Mouse (Mus musculus) forebrain, embryonic 10.5 days (tissue): ENCODE measurements around the gene Tinf2. TPM values are rescaled to one million over a fixed set of nuclear protein-coding genes. Genes with fewer than 3 reads are reported as not detected.

Experiments
- DNase-seq: peaks from one replicate; pipeline ENCODE4 v3.0.0-alpha.2; 2017; ENCODE audit warnings: low spot score; ENCODE audit errors: extremely low spot score
- H3K27ac ChIP-seq: fragments of 300-500 bp; sonication (generic); 2 replicates; pipeline ENCODE4 v1.5.1; 2016; ENCODE audit warnings: mild to moderate bottlenecking
- H3K27me3 ChIP-seq: fragments of 300-500 bp; sonication (generic); 2 replicates; pipeline ENCODE4 v1.6.1; 2016; ENCODE audit warnings: mild to moderate bottlenecking; ENCODE audit not compliant: poor library complexity, severe bottlenecking
- H3K36me3 ChIP-seq: fragments of 300-500 bp; sonication (generic); replicated peaks from 2 replicates; pipeline ENCODE4 v1.6.1; 2016; ENCODE audit warnings: mild to moderate bottlenecking, moderate library complexity
- H3K4me1 ChIP-seq: fragments of 300-500 bp; sonication (generic); 2 replicates; pipeline ENCODE4 v1.6.1; 2016
- H3K4me3 ChIP-seq: fragments of 300-500 bp; sonication (generic); 2 replicates; pipeline ENCODE4 v1.5.1; 2016; ENCODE audit warnings: mild to moderate bottlenecking, moderate library complexity
- H3K9me3 ChIP-seq: fragments of 300-500 bp; sonication (generic); 2 replicates; pipeline ENCODE4 v1.6.1; 2016; ENCODE audit warnings: mild to moderate bottlenecking, moderate library complexity
- WGBS: fragments of 180-500 bp; shearing (Covaris S2); methylation state at CpG from one replicate; pipeline ENCODE4 v1.1.7; 2016; 5-methylcytosine and 5-hydroxymethylcytosine counted together
- polyA plus RNA-seq: library from polyadenylated mRNA; unstranded; fragments of >200 nt; fragmentation: Nextera tagmentation; extraction: Ambion mirVana; gene quantifications from 2 replicates; pipeline ENCODE4 v1.2.1, GENCODE M21; 2016

The Tinf2 gene
- polyA plus RNA-seq = 78.8 and 79.7 TPM in 2 replicates

DNA sequence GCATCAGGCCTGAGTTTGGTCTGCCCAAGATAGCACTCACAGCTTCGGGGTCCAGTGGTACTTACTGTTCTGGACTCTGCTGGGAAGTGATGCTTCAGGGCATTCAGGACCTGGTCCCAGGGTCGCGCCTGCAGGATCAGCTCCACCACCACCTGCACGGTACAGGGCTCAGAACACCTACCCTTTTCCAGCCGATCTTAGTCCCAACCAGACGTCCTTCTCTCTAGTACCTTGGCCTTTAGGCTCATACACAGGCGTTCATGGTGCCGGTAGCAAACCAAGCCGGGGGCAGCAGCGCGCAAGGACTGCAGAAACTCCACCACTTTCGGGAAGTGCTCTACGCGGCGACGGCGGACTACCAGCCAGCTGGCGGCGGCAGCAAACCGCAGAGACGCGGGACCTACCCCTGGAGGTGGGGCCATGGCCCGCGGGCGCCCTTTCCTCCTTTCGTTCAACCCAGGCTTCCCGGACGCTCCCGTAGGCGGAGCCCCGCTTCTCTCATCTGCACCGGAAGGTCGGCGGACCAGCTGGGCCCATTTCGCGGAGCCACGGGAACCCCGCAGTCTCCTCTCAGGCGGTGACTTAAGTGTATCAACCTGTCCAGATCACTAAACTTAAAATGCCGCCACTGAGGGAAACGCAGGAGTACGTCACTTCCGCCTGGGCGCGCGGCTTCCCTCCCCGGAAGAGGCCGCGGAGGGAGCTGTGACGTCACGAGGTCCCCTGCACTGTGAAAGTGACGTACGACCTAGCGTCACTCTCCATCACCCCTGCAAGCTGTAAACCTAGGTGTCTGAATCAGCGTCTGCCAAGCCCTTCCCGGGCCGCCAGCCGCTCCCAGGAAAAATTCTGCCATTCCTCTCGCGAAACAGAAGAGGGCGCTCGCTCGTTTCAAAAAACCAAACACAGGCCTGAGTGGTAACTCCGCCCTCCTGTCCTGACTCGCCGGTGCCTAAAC, at the start of gene Tinf2:
Gene Tinf2 (minus strand): TSS at position 661 of the 958 bp plus-strand sequence.
- Histone ChIP-seq H3K9me3 (no peaks in the 10 kb centered on the region), H3K4me3 (peak within 1 kb of the TSS; percentile 97), H3K4me1 (peaks cover 19% of the 10 kb centered on the region), H3K27me3 (no peaks in the 10 kb centered on the region), H3K27ac (peak within 1 kb of the TSS; percentile 92), H3K36me3 (peaks cover 42% of the 10 kb centered on the region)
- under 1% methylated on average over 66 of the region's 66 CpGs for WGBS
- peak; percentile 96 for DNase-seq

DNA sequence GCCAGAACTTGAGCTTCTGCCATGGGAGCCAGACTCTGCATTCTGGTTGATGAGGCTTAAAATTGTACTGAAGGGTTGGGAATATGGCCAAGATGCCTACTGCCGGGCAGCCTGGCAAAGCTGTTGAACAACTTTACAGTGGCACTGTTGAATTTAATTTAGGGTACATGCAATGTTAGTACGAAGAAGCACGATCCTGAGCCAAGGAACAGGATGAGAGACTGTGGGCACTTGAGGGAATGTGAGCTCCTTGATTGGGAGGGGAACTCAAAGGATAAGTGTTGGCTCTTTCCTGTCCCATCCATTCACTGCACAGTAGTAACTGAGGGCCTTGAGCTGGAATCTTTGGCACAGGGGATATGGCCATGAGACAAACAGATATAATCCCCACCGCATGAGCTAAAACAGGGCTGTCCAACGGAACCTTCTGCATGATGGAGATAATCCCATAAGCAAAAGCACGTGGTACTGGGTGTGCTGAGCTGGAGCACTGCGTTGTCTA, 49.0 kb upstream of the Tinf2 start:
- no peak for DNase-seq
- WGBS = 88% methylated on average over 7 of the region's 7 CpGs
- Histone ChIP-seq H3K27ac (no peak overlapping the region), H3K4me1 (0 out of 2 replicates have a peak, but pooled peaks cover 3% of the 10 kb centered on the region), H3K9me3 (no peaks in the 10 kb centered on the region), H3K36me3 (no peaks in the 10 kb centered on the region), H3K4me3 (no peak overlapping the region), H3K27me3 (no peaks in the 10 kb centered on the region)

GRCm38 (mm10) chr14:55730116-55730515, 48.5 kb upstream of the Tinf2 start:
- no peak overlapping the region for H3K27ac ChIP-seq
- WGBS = 80% methylated on average over 7 of the region's 7 CpGs
- DNase-seq = no peak

GRCm38 (mm10) chr14:55727889-55728685, 46.5 kb upstream of the Tinf2 start:
- Histone ChIP-seq H3K4me1 (0 out of 2 replicates have a peak, but pooled peaks cover 3% of the 10 kb centered on the region), H3K27ac (no peak overlapping the region), H3K4me3 (no peak overlapping the region), H3K27me3 (no peaks in the 10 kb centered on the region), H3K36me3 (no peaks in the 10 kb centered on the region), H3K9me3 (no peaks in the 10 kb centered on the region)
- 76% methylated on average over 8 of the region's 8 CpGs for WGBS
- DNase-seq = no peak

More at GRCm38 (mm10) chr14:55730116-55730515, 48.5 kb upstream of the Tinf2 start:
- Histone ChIP-seq H3K9me3 (no peaks in the 10 kb centered on the region), H3K4me3 (no peak overlapping the region), H3K36me3 (no peaks in the 10 kb centered on the region), H3K27me3 (no peaks in the 10 kb centered on the region), H3K4me1 (0 out of 2 replicates have a peak, but pooled peaks cover 3% of the 10 kb centered on the region)

DNA sequence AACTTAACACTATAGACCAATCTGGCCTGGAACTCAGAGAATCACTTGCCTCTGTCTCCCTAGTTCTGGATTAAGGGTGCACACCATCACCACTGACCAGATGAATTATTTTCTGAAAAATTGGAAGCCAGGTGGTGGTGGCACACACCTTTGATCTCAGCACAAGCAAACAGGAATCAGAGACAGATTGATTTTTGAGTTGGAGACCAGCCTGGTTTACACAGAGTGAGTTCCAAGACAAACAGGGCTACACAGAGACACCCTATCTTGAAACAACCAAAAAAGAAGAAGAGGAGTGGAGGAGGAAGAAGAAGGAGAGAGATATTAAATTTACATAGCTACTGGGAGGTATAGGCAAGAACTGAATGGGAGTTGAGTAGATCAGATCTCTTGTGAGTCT, 44.6 kb upstream of the Tinf2 start:
- no peak for DNase-seq
- Histone ChIP-seq H3K4me1 (peaks cover 14% of the 10 kb centered on the region), H3K27ac (no peak overlapping the region), H3K27me3 (no peaks in the 10 kb centered on the region), H3K4me3 (no peak overlapping the region), H3K9me3 (no peaks in the 10 kb centered on the region), H3K36me3 (no peaks in the 10 kb centered on the region)

DNA sequence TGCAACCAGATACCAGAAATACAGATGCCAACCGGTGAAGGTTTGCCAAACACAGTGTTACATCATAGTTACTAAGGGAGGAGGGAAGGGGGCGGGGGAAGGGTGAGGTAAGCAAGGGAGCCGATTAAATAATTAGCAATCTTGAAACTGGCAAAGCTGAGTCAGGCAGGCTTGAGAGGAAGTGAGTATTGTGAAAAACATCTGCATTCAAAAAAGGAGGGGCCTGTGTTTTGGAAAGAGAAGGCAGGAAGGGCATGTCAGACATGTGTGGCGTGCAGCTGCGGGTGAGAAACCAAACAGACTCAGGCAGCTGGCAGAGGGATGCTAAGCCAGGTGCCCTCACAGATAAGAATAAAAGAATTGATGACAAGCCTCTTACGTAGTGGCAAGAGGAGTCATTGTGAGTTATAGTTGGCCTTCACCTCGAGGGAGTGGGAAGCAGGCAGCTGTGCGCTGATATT, 42.8 kb upstream of the Tinf2 start:
- DNase-seq = no peak
- Histone ChIP-seq H3K36me3 (peaks cover 9% of the 10 kb centered on the region), H3K9me3 (no peaks in the 10 kb centered on the region), H3K4me3 (no peak overlapping the region), H3K27me3 (no peaks in the 10 kb centered on the region), H3K4me1 (peaks cover 25% of the 10 kb centered on the region), H3K27ac (no peak overlapping the region)
- WGBS = 77% methylated on average over 8 of the region's 8 CpGs

DNA sequence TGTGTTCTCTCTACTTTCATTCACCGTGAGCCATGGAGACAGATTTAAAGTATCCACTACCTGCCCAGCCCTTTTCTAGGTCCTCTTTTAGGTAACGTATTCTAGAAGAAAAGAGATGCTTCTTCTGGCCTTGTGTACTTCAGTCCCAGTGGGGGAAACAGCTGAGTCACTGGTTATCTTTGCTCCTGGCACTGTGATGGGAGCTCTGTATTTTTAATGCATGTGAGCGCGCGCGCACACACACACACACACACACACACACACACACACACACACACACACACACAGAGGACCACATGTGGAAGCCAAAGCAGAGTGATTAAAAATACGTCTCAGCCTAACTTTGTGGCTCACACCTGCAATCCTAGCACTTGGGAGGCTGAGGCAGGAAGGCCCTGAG, 41.8 kb upstream of the Tinf2 start:
- Histone ChIP-seq H3K36me3 (peaks cover 18% of the 10 kb centered on the region), H3K4me1 (peaks cover 25% of the 10 kb centered on the region), H3K4me3 (no peak overlapping the region), H3K9me3 (no peaks in the 10 kb centered on the region), H3K27ac (no peak overlapping the region), H3K27me3 (no peaks in the 10 kb centered on the region)
- 95% methylated on average over 7 of the region's 7 CpGs for WGBS
- no peak for DNase-seq

DNA sequence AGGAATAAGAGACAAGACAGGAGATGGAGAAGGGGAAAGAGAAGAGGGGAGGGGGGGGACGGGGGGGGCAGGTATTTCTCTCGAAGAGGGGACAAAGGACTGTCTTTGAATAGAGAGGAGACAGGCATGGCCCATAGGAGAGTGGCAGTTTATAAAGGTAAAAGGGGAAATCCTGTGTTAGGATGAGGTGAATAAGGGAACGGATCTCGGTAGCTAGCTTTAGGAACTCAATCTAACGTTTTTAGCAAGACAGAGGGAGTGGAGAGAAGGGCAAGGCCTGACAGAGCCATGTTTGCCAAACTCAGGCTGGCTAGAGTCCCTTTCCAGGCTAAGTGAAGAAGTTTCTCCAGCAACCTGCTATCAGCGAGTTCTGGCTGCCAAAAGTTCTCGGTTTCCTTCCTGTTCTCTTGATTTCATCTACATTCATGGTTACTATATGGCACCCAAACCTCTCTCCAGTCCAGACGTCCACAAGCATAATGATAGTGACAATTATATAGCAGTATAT, 40.9 kb upstream of the Tinf2 start:
- peak overlapping the region; percentile 84 for H3K4me3 ChIP-seq
- H3K9me3 ChIP-seq = no peaks in the 10 kb centered on the region
- 48% methylated on average over 8 of the region's 8 CpGs for whole genome bisulfite sequencing
- H3K27me3 ChIP-seq = no peaks in the 10 kb centered on the region
- no peak for DNase-seq
- peaks cover 22% of the 10 kb centered on the region for H3K4me1 ChIP-seq
- peaks cover 26% of the 10 kb centered on the region for H3K36me3 ChIP-seq
- peak overlapping the region; percentile 94 for H3K27ac ChIP-seq

- Histone ChIP-seq H3K27ac (peak within 1 kb of the TSS; percentile 94), H3K4me1 (peaks cover 27% of the 10 kb centered on the region), H3K27me3 (no peaks in the 10 kb centered on the region), H3K4me3 (peak within 1 kb of the TSS; percentile 84), H3K36me3 (peaks cover 32% of the 10 kb centered on the region), H3K9me3 (no peaks in the 10 kb centered on the region)
- under 1% methylated on average over 50 of the region's 50 CpGs for WGBS
- DNase-seq = peak; percentile 93
Observed at GRCm38 (mm10) chr14:55721700-55722437, 40.2 kb upstream of the Tinf2 start, which contains the start of gene Rabggta. TSS of gene Rabggta (minus strand) at chr14:55722263.

DNA sequence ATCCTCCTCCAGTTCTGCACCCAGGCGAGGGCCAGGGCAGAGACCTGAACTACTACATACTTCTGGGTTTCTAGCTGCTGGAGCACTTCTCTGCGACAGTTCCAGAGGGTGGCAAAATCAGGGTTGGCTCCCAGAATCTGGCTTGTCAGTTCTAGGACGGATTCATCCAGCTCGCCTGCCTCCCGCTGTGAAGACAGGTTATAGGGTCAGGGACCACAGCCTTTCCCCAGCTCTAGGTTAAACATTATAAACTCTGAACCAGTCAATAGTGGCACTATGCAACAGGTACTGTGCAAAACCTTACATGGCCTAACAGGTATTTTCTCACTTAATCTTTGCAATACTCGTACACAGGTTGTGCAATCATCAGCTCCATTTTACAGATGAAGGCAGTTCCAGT, 39.5 kb upstream of the Tinf2 start:
- WGBS = 74% methylated on average over 6 of the region's 6 CpGs
- no peaks in the 10 kb centered on the region for H3K9me3 ChIP-seq
- H3K4me3 ChIP-seq = peak overlapping the region; percentile 84
- DNase-seq = no peak
- no peaks in the 10 kb centered on the region for H3K27me3 ChIP-seq
- peaks cover 29% of the 10 kb centered on the region for H3K4me1 ChIP-seq
- H3K36me3 ChIP-seq = peaks cover 40% of the 10 kb centered on the region
- peak overlapping the region; percentile 94; the same call in 1 of the 2 replicates for H3K27ac ChIP-seq

- no peak overlapping the region for H3K27ac ChIP-seq
- H3K4me3 ChIP-seq = 0 out of 2 replicates have a peak overlapping the region, but pooled peaks have one; percentile 84
- peaks cover 29% of the 10 kb centered on the region for H3K4me1 ChIP-seq
- DNase-seq = no peak
- peaks cover 43% of the 10 kb centered on the region for H3K36me3 ChIP-seq
- WGBS = 96% methylated on average over 12 of the region's 12 CpGs
- H3K9me3 ChIP-seq = no peaks in the 10 kb centered on the region
- no peaks in the 10 kb centered on the region for H3K27me3 ChIP-seq
Observed at GRCm38 (mm10) chr14:55720666-55721065, 39.0 kb upstream of the Tinf2 start.

GRCm38 (mm10) chr14:55719737-55720136, 38.1 kb upstream of the Tinf2 start:
- WGBS = 88% methylated on average over 6 of the region's 6 CpGs
- no peak for DNase-seq
- Histone ChIP-seq H3K4me1 (peaks cover 29% of the 10 kb centered on the region), H3K27me3 (no peaks in the 10 kb centered on the region), H3K27ac (no peak overlapping the region), H3K4me3 (no peak overlapping the region), H3K9me3 (no peaks in the 10 kb centered on the region), H3K36me3 (peaks cover 43% of the 10 kb centered on the region)
